Mouse (Mus musculus) brain, embryonic 14.5 days (tissue): ENCODE data around the gene D630023F18Rik.

Experiments used
- CTCF ChIP-seq: fragments of 200-500 bp; IDR thresholded peaks from 2 replicates; pipeline ENCODE4 v1.5.1; 2012; ENCODE audit warnings: inconsistent platforms, mild to moderate bottlenecking, moderate library complexity, borderline replicate concordance; ENCODE audit not compliant: insufficient read depth, insufficient read length; ENCODE audit errors: extremely low read depth
- POLR2A ChIP-seq: fragments of 200-500 bp; IDR thresholded peaks from 2 replicates; pipeline ENCODE4 v1.6.1; 2012; ENCODE audit warnings: mild to moderate bottlenecking, inconsistent platforms, borderline replicate concordance; ENCODE audit not compliant: poor library complexity, insufficient read depth, insufficient read length, severe bottlenecking; ENCODE audit errors: extremely low read depth

- TF ChIP-seq CTCF (no peak), POLR2A (no peak)
Measured at GRCm38 (mm10) chr1:65169536-65169935, 46.5 kb upstream of the D630023F18Rik start.
